Mouse (Mus musculus): ENCODE results near the gene Klb.

- TF ChIP-seq FLI1 (IDR thresholded peaks at IDR 0.05; ENCODE audit: low read length) = no peak
- no peak for TF ChIP-seq GATA1 (IDR thresholded peaks at IDR 0.05; ENCODE audit: borderline replicate concordance, low read length)
These were observed 81.3 kb downstream of the Klb start for GRCm38 (mm10) chr5:65429441-65429840.
